ENCODE assay signal across 8 mouse cellular contexts in the genomic region with DNA sequence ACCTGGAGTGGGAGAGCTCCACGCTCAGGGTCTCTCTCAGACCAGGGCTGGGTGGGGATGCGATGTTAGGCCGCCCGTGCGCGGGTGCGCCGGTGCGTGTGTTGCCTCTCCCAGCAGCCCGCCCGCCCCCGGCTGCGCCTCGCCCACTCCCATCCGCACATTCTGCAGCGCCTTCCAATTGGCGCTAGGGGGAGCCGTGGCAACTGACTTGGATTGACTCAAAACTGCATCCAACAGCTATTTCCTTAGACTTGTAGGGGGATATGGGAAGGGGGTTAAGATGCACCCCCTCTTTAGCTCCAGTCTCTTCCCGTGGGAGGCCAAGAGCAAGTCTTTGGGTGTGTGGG. TPM values are rescaled to one million over a fixed set of nuclear protein-coding genes. Genes with fewer than 3 reads are reported as not detected.
DNase-seq lines count a peak whose midpoint lies in the region; ATAC-seq and TF ChIP-seq lines count a peak whose summit lies in the region.

No protein-coding gene starts in this region.

- intact Hi-C loops in gastrocnemius, postnatal 14 days (cut with DNase I; ENCODE audit: low total_unique reads) = loop anchor here (5.0 to 10.0 kb wide), 3 partner anchors 37 to 325 kb away; a partner anchor contains a TSS

- peak overlapping the region; percentile 58 for H3K4me3 ChIP-seq in cortical plate, adult 2 months (ENCODE audit: insufficient read depth, low read length)
- peak overlapping the region; percentile 54 for H3K4me3 ChIP-seq in kidney, adult 2 months (ENCODE audit: insufficient read depth, low read depth, low read length)
- peak overlapping the region; percentile 39 for H3K4me3 ChIP-seq in limb, embryonic 11.5 days (ENCODE audit: low read depth, low read length)
- H3K4me3 ChIP-seq in midbrain, embryonic 11.5 days (ENCODE audit: low read depth, low read length) = peak overlapping the region; percentile 43

- no peaks in the 10 kb centered on the region for H3K4me1 ChIP-seq in cortical plate, adult 2 months (ENCODE audit: control insufficient read depth, insufficient read depth, low read length)
- H3K4me1 ChIP-seq in kidney, adult 2 months (ENCODE audit: control insufficient read depth, insufficient read depth, low read length) = peaks cover 8% of the 10 kb centered on the region; the same call in 1 of the 2 replicates
- peaks cover 17% of the 10 kb centered on the region for H3K4me1 ChIP-seq in limb, embryonic 11.5 days (ENCODE audit: control insufficient read depth, insufficient read depth, low read length)
- H3K4me1 ChIP-seq in midbrain, embryonic 11.5 days (ENCODE audit: control insufficient read depth, insufficient read depth, low read length) = peaks cover 23% of the 10 kb centered on the region

- 0% methylated on average over 19 of the region's 19 CpGs for WGBS in kidney, adult 2 months
- WGBS in limb, embryonic 11.5 days = 0% methylated on average over 19 of the region's 19 CpGs
- WGBS in midbrain, embryonic 11.5 days = 0% methylated on average over 19 of the region's 19 CpGs

- DNase-seq in cerebellum, adult 11 months = peak; percentile 65
- DNase-seq in cerebellum, adult 9-10 months = no peak
- peak; percentile 76 for DNase-seq in gastrocnemius, postnatal 14 days
- DNase-seq in kidney, adult 2 months = peak; percentile 79
- peak; percentile 94 for DNase-seq in limb, embryonic 11.5 days (ENCODE audit: low spot score)
- DNase-seq in midbrain, embryonic 11.5 days (ENCODE audit: low spot score, missing footprints) = peak; percentile 98
- DNase-seq in skeletal muscle tissue, adult 2 months (ENCODE audit: low read depth, low spot score) = peak; percentile 60

- no peaks in the 10 kb centered on the region for H3K9me3 ChIP-seq in limb, embryonic 11.5 days (ENCODE audit: control insufficient read depth, low read length)
- H3K9me3 ChIP-seq in midbrain, embryonic 11.5 days (ENCODE audit: control insufficient read depth, low read length) = no peaks in the 10 kb centered on the region

- H3K4me2 ChIP-seq in limb, embryonic 11.5 days (ENCODE audit: low read depth, severe bottlenecking) = peak overlapping the region; percentile 89
- H3K4me2 ChIP-seq in midbrain, embryonic 11.5 days = peak overlapping the region; percentile 98

- ATAC-seq in limb, embryonic 11.5 days (ENCODE audit: insufficient number of reproducible peaks, low FRiP score, low TSS enrichment, low read depth) = no peak
- peak; percentile 33; the same call in 1 of the 2 replicates for ATAC-seq in midbrain, embryonic 11.5 days (ENCODE audit: low FRiP score)

- H3K27me3 ChIP-seq in kidney, adult 2 months (replicated peaks; ENCODE audit: control insufficient read depth, insufficient read depth, low read length) = no peaks in the 10 kb centered on the region
- H3K27me3 ChIP-seq in limb, embryonic 11.5 days (ENCODE audit: control insufficient read depth, insufficient read depth, low read length) = no peaks in the 10 kb centered on the region
- peaks cover 7% of the 10 kb centered on the region; the same call in 1 of the 2 replicates for H3K27me3 ChIP-seq in midbrain, embryonic 11.5 days (ENCODE audit: control insufficient read depth, insufficient read depth, low read length)

- peak; percentile 87 for TF ChIP-seq CTCF in cortical plate, adult 2 months (IDR thresholded peaks at IDR 0.05; ENCODE audit: extremely low read depth, insufficient read depth, low read length)
- peak; percentile 77 for TF ChIP-seq CTCF in kidney, adult 2 months (conservative IDR thresholded peaks at IDR 0.05; ENCODE audit: insufficient read depth, insufficient read length, low read depth, low read length)

- H3K36me3 ChIP-seq in kidney, adult 2 months (ENCODE audit: control insufficient read depth, insufficient read depth, low read length) = no peaks in the 10 kb centered on the region
- no peaks in the 10 kb centered on the region for H3K36me3 ChIP-seq in limb, embryonic 11.5 days (ENCODE audit: control insufficient read depth, insufficient read depth, low read length)
- H3K36me3 ChIP-seq in midbrain, embryonic 11.5 days (ENCODE audit: control insufficient read depth, insufficient read depth, low read length) = no peaks in the 10 kb centered on the region

- H3K27ac ChIP-seq in cortical plate, adult 2 months (ENCODE audit: insufficient read depth, low read length) = peak overlapping the region; percentile 97
- H3K27ac ChIP-seq in kidney, adult 2 months (ENCODE audit: insufficient read depth, low read depth, low read length) = peak overlapping the region; percentile 89
- H3K27ac ChIP-seq in limb, embryonic 11.5 days (replicated peaks; ENCODE audit: low read depth, low read length) = peak overlapping the region; percentile 80
- H3K27ac ChIP-seq in midbrain, embryonic 11.5 days (ENCODE audit: low read depth, low read length) = no peak overlapping the region

- peak overlapping the region; percentile 81 for H3K9ac ChIP-seq in limb, embryonic 11.5 days (ENCODE audit: low read length)
- peak overlapping the region; percentile 77 for H3K9ac ChIP-seq in midbrain, embryonic 11.5 days (ENCODE audit: low read length)

- TF ChIP-seq POLR2A in cortical plate, adult 2 months (IDR thresholded peaks at IDR 0.05; ENCODE audit: extremely low read depth, insufficient read depth, low read length) = no peak
- no peak for TF ChIP-seq POLR2A in kidney, adult 2 months (IDR thresholded peaks at IDR 0.05; ENCODE audit: low read depth, low read length)

RNA-seq across cellular contexts. Expression of a gene that starts 4.2 kb away (rescaled TPM):
- 19.5 and 22.1 TPM in 2 replicates for polyA plus RNA-seq in cortical plate, adult 2 months (2012; rRNA removed)
- 1 to 10 TPM; 3.5 to 4.2 TPM for total RNA-seq in gastrocnemius, postnatal 14 days (2021)
- polyA plus RNA-seq in kidney, adult 2 months (2012; rRNA removed) = 9.9 and 16.1 TPM in 2 replicates
- polyA plus RNA-seq in limb, embryonic 11.5 days (2014; fragmentation: Nextera tagmentation; extraction: Ambion mirVana) = 7.1 and 9.7 TPM in 2 replicates
- 4.9 and 5.0 TPM in 2 replicates for polyA plus RNA-seq in midbrain, embryonic 11.5 days (2014; fragmentation: Nextera tagmentation; extraction: Ambion mirVana)

RNA-seq across cellular contexts. Expression of a gene that starts 53.9 kb away (rescaled TPM):
- polyA plus RNA-seq in cortical plate, adult 2 months (2012; rRNA removed) = 167 and 176 TPM in 2 replicates
- total RNA-seq in gastrocnemius, postnatal 14 days (2021) = 10 to 100 TPM; 71.1 to 80.7 TPM
- polyA plus RNA-seq in kidney, adult 2 months (2012; rRNA removed) = 132 and 176 TPM in 2 replicates
- polyA plus RNA-seq in limb, embryonic 11.5 days (2014; fragmentation: Nextera tagmentation; extraction: Ambion mirVana) = 74.4 and 83.3 TPM in 2 replicates
- 50.7 and 54.3 TPM in 2 replicates for polyA plus RNA-seq in midbrain, embryonic 11.5 days (2014; fragmentation: Nextera tagmentation; extraction: Ambion mirVana)

RNA-seq across cellular contexts. Expression of a gene that starts 54.2 kb away (rescaled TPM):
- polyA plus RNA-seq in cortical plate, adult 2 months (2012; rRNA removed) = 44.7 and 50.9 TPM in 2 replicates
- 100 to 1,000 TPM; 251 to 325 TPM for total RNA-seq in gastrocnemius, postnatal 14 days (2021)
- 214 and 254 TPM in 2 replicates for polyA plus RNA-seq in kidney, adult 2 months (2012; rRNA removed)
- 25.6 and 27.9 TPM in 2 replicates for polyA plus RNA-seq in limb, embryonic 11.5 days (2014; fragmentation: Nextera tagmentation; extraction: Ambion mirVana)
- polyA plus RNA-seq in midbrain, embryonic 11.5 days (2014; fragmentation: Nextera tagmentation; extraction: Ambion mirVana) = 23.7 and 24.2 TPM in 2 replicates
